Mouse (Mus musculus): ENCODE data around the gene Dnaaf5. TPM values are rescaled to one million over a fixed set of nuclear protein-coding genes. Genes with fewer than 3 reads are reported as not detected.

Gene Dnaaf5
- total RNA-seq, 1 experiment, result 22.8 TPM

- H3K9me3 ChIP-seq (ENCODE audit: control insufficient read depth, insufficient read depth, low read depth, low read length), result no peaks in the 10 kb centered on the region
- H3K4me1 ChIP-seq (ENCODE audit: control insufficient read depth in 2 of 2, insufficient read depth in 2 of 2, low read length in 2 of 2, poor library complexity in 1 of 2), result no peaks in the 10 kb centered on the region
- no peak for DNase-seq (ENCODE audit: low read depth, low spot score)
- H3K27ac ChIP-seq (ENCODE audit: insufficient read depth, low read depth, low read length, poor library complexity, severe bottlenecking), result no peak overlapping the region
- in situ Hi-C loops (cut with MboI; ENCODE audit: low sequenced_read_pairs in 2 of 2, unreplicated experiment in 2 of 2), result loop anchor here in 1 of 2 experiments (10.0 kb wide), 1 partner anchor 319 kb away; no protein-coding TSS in a partner anchor
- TF ChIP-seq ZC3H11A (IDR thresholded peaks at IDR 0.05; ENCODE audit: borderline replicate concordance, low read depth, low read length) (no peak), MAFK (IDR thresholded peaks at IDR 0.05; ENCODE audit: insufficient read depth, low read depth, low read length) (no peak), CHD2 (IDR thresholded peaks at IDR 0.05; ENCODE audit: low read depth, low read length) (no peak), HCFC1 (IDR thresholded peaks at IDR 0.05; ENCODE audit: borderline replicate concordance, insufficient read depth, low read length) (no peak)
- H3K36me3 ChIP-seq (ENCODE audit: control insufficient read depth, insufficient read depth, low read length, poor library complexity, severe bottlenecking), result peaks cover 37% of the 10 kb centered on the region
- H3K9ac ChIP-seq (ENCODE audit: insufficient read depth, low read depth, low read length, poor library complexity, severe bottlenecking), result no peak overlapping the region
- no peak overlapping the region for H3K4me3 ChIP-seq (ENCODE audit: insufficient read depth in 1 of 2, low read depth in 1 of 2, low read length in 2 of 2, poor library complexity in 1 of 2, severe bottlenecking in 1 of 2)
These were observed 24.1 kb downstream of the Dnaaf5 start for GRCm38 (mm10) chr5:139174141-139174540.

- in situ Hi-C loops (cut with MboI; ENCODE audit: low sequenced_read_pairs in 2 of 2, unreplicated experiment in 2 of 2), result loop anchor here (5.0 to 10.0 kb wide), 3 partner anchors 88 to 320 kb away; no protein-coding TSS in a partner anchor
- H3K27ac ChIP-seq (ENCODE audit: insufficient read depth, low read depth, low read length, poor library complexity, severe bottlenecking), result no peak overlapping the region
- no peak for DNase-seq (ENCODE audit: low read depth, low spot score)
- H3K4me3 ChIP-seq (ENCODE audit: insufficient read depth in 1 of 2, low read depth in 1 of 2, low read length in 2 of 2, poor library complexity in 1 of 2, severe bottlenecking in 1 of 2), result no peak overlapping the region
- H3K9me3 ChIP-seq (ENCODE audit: control insufficient read depth, insufficient read depth, low read depth, low read length), result no peaks in the 10 kb centered on the region
- H3K36me3 ChIP-seq (ENCODE audit: control insufficient read depth, insufficient read depth, low read length, poor library complexity, severe bottlenecking), result peaks cover 40% of the 10 kb centered on the region
- no peak for TF ChIP-seq MAFK (IDR thresholded peaks at IDR 0.05; ENCODE audit: insufficient read depth, low read depth, low read length)
- no peak for TF ChIP-seq HCFC1 (IDR thresholded peaks at IDR 0.05; ENCODE audit: borderline replicate concordance, insufficient read depth, low read length)
- no peak for TF ChIP-seq ZC3H11A (IDR thresholded peaks at IDR 0.05; ENCODE audit: borderline replicate concordance, low read depth, low read length)
- TF ChIP-seq ZNF384 (IDR thresholded peaks at IDR 0.05; ENCODE audit: low read depth, low read length), result no peak
- no peak for TF ChIP-seq CHD2 (IDR thresholded peaks at IDR 0.05; ENCODE audit: low read depth, low read length)
- H3K9ac ChIP-seq (ENCODE audit: insufficient read depth, low read depth, low read length, poor library complexity, severe bottlenecking), result no peak overlapping the region
- no peaks in the 10 kb centered on the region for H3K4me1 ChIP-seq (ENCODE audit: control insufficient read depth in 2 of 2, insufficient read depth in 2 of 2, low read length in 2 of 2, poor library complexity in 1 of 2)
These were observed 24.8 kb downstream of the Dnaaf5 start for GRCm38 (mm10) chr5:139174556-139175547.

- Histone ChIP-seq H3K9ac (ENCODE audit: insufficient read depth, low read depth, low read length, poor library complexity, severe bottlenecking) (no peak overlapping the region), H3K4me3 (ENCODE audit: insufficient read depth in 1 of 2, low read depth in 1 of 2, low read length in 2 of 2, poor library complexity in 1 of 2, severe bottlenecking in 1 of 2) (no peak overlapping the region), H3K36me3 (ENCODE audit: control insufficient read depth, insufficient read depth, low read length, poor library complexity, severe bottlenecking) (peaks cover 51% of the 10 kb centered on the region), H3K27ac (ENCODE audit: insufficient read depth, low read depth, low read length, poor library complexity, severe bottlenecking) (no peak overlapping the region), H3K4me1 (ENCODE audit: control insufficient read depth in 2 of 2, insufficient read depth in 2 of 2, low read length in 2 of 2, poor library complexity in 1 of 2) (no peaks in the 10 kb centered on the region), H3K9me3 (ENCODE audit: control insufficient read depth, insufficient read depth, low read depth, low read length) (no peaks in the 10 kb centered on the region)
- peak; percentile 66 for DNase-seq (ENCODE audit: low read depth, low spot score)
- peak; percentile 89; the same call in 1 of the 2 replicates for TF ChIP-seq ZC3H11A (IDR thresholded peaks at IDR 0.05; ENCODE audit: borderline replicate concordance, low read depth, low read length)
- TF ChIP-seq HCFC1 (IDR thresholded peaks at IDR 0.05; ENCODE audit: borderline replicate concordance, insufficient read depth, low read length), result no peak
- TF ChIP-seq MAFK (IDR thresholded peaks at IDR 0.05; ENCODE audit: insufficient read depth, low read depth, low read length), result no peak
- in situ Hi-C loops (cut with MboI; ENCODE audit: low sequenced_read_pairs in 2 of 2, unreplicated experiment in 2 of 2), result loop anchor here (5.0 to 10.0 kb wide), 3 partner anchors 92 to 324 kb away; no protein-coding TSS in a partner anchor
These were observed 29.0 kb downstream of the Dnaaf5 start for GRCm38 (mm10) chr5:139178895-139179631.

GRCm38 (mm10) chr5:139183131-139183530 lies 33.1 kb downstream of the Dnaaf5 start:
- Histone ChIP-seq H3K9ac (ENCODE audit: insufficient read depth, low read depth, low read length, poor library complexity, severe bottlenecking) (no peak overlapping the region), H3K9me3 (ENCODE audit: control insufficient read depth, insufficient read depth, low read depth, low read length) (no peaks in the 10 kb centered on the region), H3K27ac (ENCODE audit: insufficient read depth, low read depth, low read length, poor library complexity, severe bottlenecking) (no peak overlapping the region), H3K36me3 (ENCODE audit: control insufficient read depth, insufficient read depth, low read length, poor library complexity, severe bottlenecking) (peaks cover 57% of the 10 kb centered on the region), H3K4me1 (ENCODE audit: control insufficient read depth in 2 of 2, insufficient read depth in 2 of 2, low read length in 2 of 2, poor library complexity in 1 of 2) (no peaks in the 10 kb centered on the region), H3K4me3 (ENCODE audit: insufficient read depth in 1 of 2, low read depth in 1 of 2, low read length in 2 of 2, poor library complexity in 1 of 2, severe bottlenecking in 1 of 2) (no peak overlapping the region)
- DNase-seq (ENCODE audit: low read depth, low spot score), result no peak
- TF ChIP-seq MAFK (IDR thresholded peaks at IDR 0.05; ENCODE audit: insufficient read depth, low read depth, low read length) (no peak), CHD2 (IDR thresholded peaks at IDR 0.05; ENCODE audit: low read depth, low read length) (no peak), ZC3H11A (IDR thresholded peaks at IDR 0.05; ENCODE audit: borderline replicate concordance, low read depth, low read length) (no peak), HCFC1 (IDR thresholded peaks at IDR 0.05; ENCODE audit: borderline replicate concordance, insufficient read depth, low read length) (no peak), ZNF384 (IDR thresholded peaks at IDR 0.05; ENCODE audit: low read depth, low read length) (no peak)
- in situ Hi-C loops (cut with MboI; ENCODE audit: low sequenced_read_pairs in 2 of 2, unreplicated experiment in 2 of 2), result no loop called here

All from ES-E14 (cell line).